Mouse (Mus musculus) gastrocnemius, postnatal 14 days (tissue): ENCODE measurements around the gene Nsrp1. TPM values are rescaled to one million over a fixed set of nuclear protein-coding genes. Genes with fewer than 3 reads are reported as not detected.

Source experiments
- DNase-seq: peaks from one replicate; pipeline ENCODE4 v3.0.0; 2021; ENCODE audit warnings: mixed read lengths
- intact Hi-C: fragments of 180-260 bp; cut with DNase I; formaldehyde crosslinking; loops from one replicate; pipeline ENCODE4 v1.15.1; 2025; ENCODE audit warnings: low total_unique reads
- microRNA-seq, 2 experiments: library from miRNA; unstranded; fragments of <30 nt; microRNA quantifications; one replicate each; pipeline ENCODE4 v1.2.0; 2021
- total RNA-seq, 2 experiments: library from RNA; stranded (reverse); gene quantifications; 2 replicates each; pipeline ENCODE4 v1.2.3; 2021

The Nsrp1 gene
- total RNA-seq, 2 experiments from 2014 or later: 11.2 to 13.7 TPM

- intact Hi-C loops: loop anchor here (5.0 kb wide), 1 partner anchor 94 kb away; no protein-coding TSS in a partner anchor
- no peak for DNase-seq
These were observed 80.1 kb downstream of the Nsrp1 start, which contains the start of gene Slc6a4 for GRCm38 (mm10) chr11:76997916-76998704. Slc6a4 (plus strand) TSS chr11:76998603.

DNA sequence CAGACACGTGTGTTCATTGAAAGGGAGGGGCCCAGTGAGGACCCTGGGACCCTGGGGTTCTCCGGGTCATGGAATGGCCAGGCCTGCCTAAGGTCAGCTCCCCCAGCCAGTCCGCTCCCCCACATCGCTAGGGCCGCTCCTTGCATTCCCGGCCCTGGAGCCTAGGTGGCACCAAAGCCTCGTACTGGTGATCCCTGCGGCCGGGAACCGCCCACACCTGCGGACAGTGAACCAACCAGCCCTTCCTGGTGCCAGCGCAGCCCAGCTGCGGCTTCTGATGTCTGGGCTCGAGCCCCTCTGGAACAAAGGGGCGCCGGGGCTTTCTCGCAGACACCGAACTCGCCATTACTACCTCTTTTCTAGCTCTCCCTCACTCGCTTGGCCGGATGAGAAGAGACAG is 80.9 kb downstream of the Nsrp1 start:
- intact Hi-C loops: loop anchor here (5.0 kb wide), 1 partner anchor 95 kb away; no protein-coding TSS in a partner anchor
- peak; percentile 74 for DNase-seq

GRCm38 (mm10) chr11:76995966-76996672 is 82.1 kb downstream of the Nsrp1 start:
- DNase-seq: no peak
- intact Hi-C loops: loop anchor here (5.0 kb wide), 1 partner anchor 96 kb away; no protein-coding TSS in a partner anchor

Small RNA genes lying within 50 kb of the gene (microRNA-seq; reads per million reads assigned to microRNA genes)
- 716 to 1,424 reads per million in 2 experiments for gene Mir423

Other genes starting within 250 kb of the Nsrp1 start
- gene Cpd, start 231.4 kb downstream of the Nsrp1 start, total RNA-seq: 10 to 100 TPM; 39.4 to 50.8 TPM
- under 1 TPM; 0.24 to 0.45 TPM for gene Tmigd1, start 176.3 kb downstream of the Nsrp1 start, total RNA-seq
- gene Blmh, start 153.6 kb downstream of the Nsrp1 start, total RNA-seq: 10 to 100 TPM; 38.8 to 41.7 TPM
- under 1 TPM; 0.40 to 0.49 TPM for gene Slc6a4, start 79.8 kb downstream of the Nsrp1 start, total RNA-seq
- under 1 TPM; 0.18 TPM for gene Efcab5, start 110.5 kb upstream of the Nsrp1 start, total RNA-seq
- gene Ssh2, start 137.9 kb upstream of the Nsrp1 start, total RNA-seq: 10 to 100 TPM; 38.4 to 42.4 TPM